Mouse (Mus musculus) ES-Bruce4 (cell line): ENCODE measurements at regions not wholly inside any gene's neighbourhood (a gene's known extent, or its start where the extent isn't known, plus 50 kb on each side); places are given as distances from the start of the nearest gene placed in this dataset.

Experiments
- CTCF ChIP-seq: IDR thresholded peaks from one replicate; pipeline ENCODE4 v1.8.1; 2011; ENCODE audit warnings: low read depth, low read length
- EP300 ChIP-seq: IDR thresholded peaks from 2 replicates; pipeline ENCODE4 v1.6.1; 2011; ENCODE audit warnings: low read depth, low read length; ENCODE audit not compliant: insufficient read depth
- POLR2A ChIP-seq: IDR thresholded peaks from one replicate; pipeline ENCODE4 v1.8.1; 2011; ENCODE audit warnings: low read length; ENCODE audit not compliant: insufficient read depth

- no peak for TF ChIP-seq CTCF
- TF ChIP-seq POLR2A: no peak
- TF ChIP-seq EP300: no peak
These were observed 333.2 kb upstream of the Auts2 start for GRCm38 (mm10) chr5:132876336-132876840.
